Mouse (Mus musculus) hindbrain, embryonic 16.5 days (tissue): ENCODE data around the gene Tnr. TPM values are rescaled to one million over a fixed set of nuclear protein-coding genes. Genes with fewer than 3 reads are reported as not detected.

Experiments
- ATAC-seq: fragments of 200-750 bp; cut with Nextera tagmentation; 2 replicates; pipeline ENCODE4 v1.8.0; 2017; ENCODE audit warnings: moderate TSS enrichment, moderate library complexity
- H3K27ac ChIP-seq: fragments of 300-500 bp; sonication (generic); 2 replicates; pipeline ENCODE4 v1.5.1; 2014; ENCODE audit warnings: low read depth, mild to moderate bottlenecking, control low read depth, low read length, moderate library complexity
- H3K27me3 ChIP-seq: fragments of 300-500 bp; sonication (generic); replicated peaks from 2 replicates; pipeline ENCODE4 v1.6.1; 2014; ENCODE audit warnings: low read length; ENCODE audit not compliant: control insufficient read depth, insufficient read depth
- H3K36me3 ChIP-seq: fragments of 300-500 bp; sonication (generic); 2 replicates; pipeline ENCODE4 v1.6.1; 2014; ENCODE audit warnings: mild to moderate bottlenecking, low read length, moderate library complexity, mixed read lengths; ENCODE audit not compliant: control insufficient read depth, insufficient read depth
- H3K4me1 ChIP-seq: fragments of 300-500 bp; sonication (generic); 2 replicates; pipeline ENCODE4 v1.6.1; 2014; ENCODE audit warnings: low read depth, low read length; ENCODE audit not compliant: control insufficient read depth, insufficient read depth
- H3K4me2 ChIP-seq: fragments of 300-500 bp; sonication (generic); 2 replicates; pipeline ENCODE4 v1.6.1; 2014; ENCODE audit warnings: mild to moderate bottlenecking, low read length, control low read depth, moderate library complexity
- H3K4me3 ChIP-seq: fragments of 300-500 bp; sonication (generic); 2 replicates; pipeline ENCODE4 v1.5.1; 2014; ENCODE audit warnings: mild to moderate bottlenecking, low read length, control low read depth, moderate library complexity
- H3K9ac ChIP-seq: fragments of 300-500 bp; sonication (generic); 2 replicates; pipeline ENCODE4 v1.6.1; 2014; ENCODE audit warnings: low read depth, mild to moderate bottlenecking, control low read depth, low read length, moderate library complexity
- H3K9me3 ChIP-seq: fragments of 300-500 bp; sonication (generic); 2 replicates; pipeline ENCODE4 v1.6.1; 2014; ENCODE audit warnings: mild to moderate bottlenecking, low read length, moderate library complexity; ENCODE audit not compliant: control insufficient read depth
- WGBS: fragments of 180-500 bp; shearing (Covaris S2); extraction: QIAGEN DNeasy Blood & Tissue Kit; methylation state at CpG from one replicate; pipeline ENCODE4 v1.1.7; 2014; 5-methylcytosine and 5-hydroxymethylcytosine counted together
- polyA plus RNA-seq: library from polyadenylated mRNA; unstranded; fragments of >200 nt; fragmentation: Nextera tagmentation; extraction: Ambion mirVana; gene quantifications from 2 replicates; pipeline ENCODE4 v1.2.1, GENCODE M21; 2015

The Tnr gene
- polyA plus RNA-seq, 1 experiment from 2014 or later = 5.6 TPM

DNA sequence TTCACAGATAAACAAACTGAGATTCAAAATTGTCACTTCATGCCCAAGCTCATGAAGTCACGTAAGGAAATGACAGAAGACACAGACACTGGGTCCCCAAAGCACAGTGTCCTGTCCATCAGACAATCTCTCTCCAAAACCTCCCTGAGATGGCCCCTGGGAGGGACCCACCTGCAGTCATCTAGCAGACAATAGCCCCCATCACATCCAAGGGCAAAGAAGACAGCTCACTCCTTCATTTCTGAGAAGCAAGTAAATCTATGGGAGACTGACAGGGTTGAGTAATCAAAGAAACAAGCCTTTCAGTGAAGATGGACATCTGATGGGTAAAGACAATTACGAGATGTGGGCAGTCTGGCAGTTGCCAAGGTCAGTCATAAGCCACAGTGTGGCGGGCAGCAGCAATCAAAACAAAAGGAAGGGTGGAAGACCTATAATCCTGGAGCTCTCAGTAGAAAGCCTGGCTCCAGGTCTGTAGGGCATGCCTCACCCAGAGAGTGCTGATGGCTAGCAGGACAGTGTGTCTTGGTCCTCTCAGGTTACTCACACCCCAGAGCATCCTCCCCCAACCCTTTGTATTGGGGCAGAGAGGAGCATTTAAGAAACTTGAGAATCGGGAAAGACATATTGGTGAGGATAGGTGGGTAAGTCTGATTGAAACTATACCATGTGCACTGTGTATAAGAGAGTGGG, 310.2 kb downstream of the Tnr start:
- 54% methylated on average over 4 of the region's 4 CpGs for WGBS
- no peak overlapping the region for H3K27ac ChIP-seq
- no peak for ATAC-seq

DNA sequence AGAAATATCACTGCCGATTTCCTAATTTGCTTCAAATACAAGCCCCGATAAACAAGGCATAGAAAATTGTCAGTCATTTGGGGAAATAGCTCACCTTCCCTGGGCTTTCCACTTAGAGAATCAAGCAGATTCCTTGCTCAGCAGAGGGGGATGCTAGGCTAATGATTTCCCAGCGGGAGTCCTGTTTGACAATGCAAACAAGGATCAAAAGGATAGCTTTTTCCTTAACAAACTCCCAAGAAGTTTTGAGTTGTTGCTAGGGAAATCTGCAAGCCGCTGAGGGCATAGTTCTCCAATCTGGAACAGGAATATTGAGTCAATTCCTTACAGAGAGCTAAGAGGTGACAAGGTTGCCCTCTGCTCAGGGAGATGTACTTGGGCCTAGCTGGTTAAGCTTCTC, 311.6 kb downstream of the Tnr start:
- no peak for ATAC-seq
- H3K4me2 ChIP-seq = no peak overlapping the region
- H3K36me3 ChIP-seq = no peaks in the 10 kb centered on the region
- H3K4me3 ChIP-seq = no peak overlapping the region
- H3K9ac ChIP-seq = no peak overlapping the region
- no peaks in the 10 kb centered on the region for H3K9me3 ChIP-seq
- 11% methylated on average over 4 of the region's 4 CpGs for WGBS
- H3K4me1 ChIP-seq = no peaks in the 10 kb centered on the region
- H3K27me3 ChIP-seq = no peaks in the 10 kb centered on the region
- no peak overlapping the region for H3K27ac ChIP-seq

More for the DNA sequence above, 310.2 kb downstream of the Tnr start:
- Histone ChIP-seq H3K4me1 (no peaks in the 10 kb centered on the region), H3K27me3 (no peaks in the 10 kb centered on the region), H3K9me3 (no peaks in the 10 kb centered on the region), H3K4me3 (no peak overlapping the region), H3K4me2 (no peak overlapping the region), H3K9ac (no peak overlapping the region), H3K36me3 (no peaks in the 10 kb centered on the region)

DNA sequence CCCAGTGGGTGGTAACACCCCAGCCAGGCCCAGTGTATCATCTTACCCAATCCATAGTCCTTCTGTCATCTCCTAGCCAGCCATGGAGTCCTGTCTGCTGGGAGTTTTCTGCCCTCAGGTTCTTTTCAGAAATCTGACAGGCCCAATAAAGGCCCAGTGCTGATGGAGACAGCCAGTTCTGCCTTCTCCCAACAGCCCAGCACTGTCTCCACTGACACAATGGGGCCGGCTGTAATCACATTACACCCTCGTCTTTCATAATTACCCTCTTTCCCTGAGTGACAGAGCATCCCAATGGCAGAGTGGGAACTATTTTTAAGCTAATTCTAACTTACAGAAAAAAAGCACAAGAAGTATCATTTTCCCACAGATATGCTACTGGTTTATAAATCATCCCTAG, 316.8 kb downstream of the Tnr start:
- Histone ChIP-seq H3K36me3 (no peaks in the 10 kb centered on the region), H3K4me3 (no peak overlapping the region), H3K27ac (no peak overlapping the region), H3K27me3 (no peaks in the 10 kb centered on the region), H3K4me2 (no peak overlapping the region), H3K9me3 (no peaks in the 10 kb centered on the region), H3K9ac (no peak overlapping the region), H3K4me1 (no peaks in the 10 kb centered on the region)
- ATAC-seq = no peak
- WGBS = 32% methylated on average over 2 of the region's 2 CpGs

DNA sequence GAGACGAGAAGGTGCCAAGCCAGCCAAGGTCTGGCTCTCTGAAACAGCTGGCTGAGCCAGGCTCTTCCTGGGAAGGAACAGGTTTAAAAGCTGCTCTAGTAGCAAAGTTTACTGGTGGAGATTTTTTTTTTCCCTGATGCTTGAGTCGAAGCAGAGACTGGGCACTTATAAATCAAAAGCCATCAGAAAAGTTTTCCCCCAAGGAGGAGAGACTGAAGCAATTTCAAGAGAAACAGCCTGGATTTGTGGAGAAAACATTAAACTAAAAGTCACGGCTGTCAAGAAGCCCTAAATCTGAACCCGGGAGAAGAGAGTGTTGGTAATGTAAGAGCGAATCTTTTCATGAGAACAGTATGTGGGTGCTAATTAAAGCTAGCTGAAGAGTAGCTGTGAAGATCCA, 319.3 kb downstream of the Tnr start:
- H3K27ac ChIP-seq = no peak overlapping the region
- H3K9ac ChIP-seq = no peak overlapping the region
- no peak for ATAC-seq

DNA sequence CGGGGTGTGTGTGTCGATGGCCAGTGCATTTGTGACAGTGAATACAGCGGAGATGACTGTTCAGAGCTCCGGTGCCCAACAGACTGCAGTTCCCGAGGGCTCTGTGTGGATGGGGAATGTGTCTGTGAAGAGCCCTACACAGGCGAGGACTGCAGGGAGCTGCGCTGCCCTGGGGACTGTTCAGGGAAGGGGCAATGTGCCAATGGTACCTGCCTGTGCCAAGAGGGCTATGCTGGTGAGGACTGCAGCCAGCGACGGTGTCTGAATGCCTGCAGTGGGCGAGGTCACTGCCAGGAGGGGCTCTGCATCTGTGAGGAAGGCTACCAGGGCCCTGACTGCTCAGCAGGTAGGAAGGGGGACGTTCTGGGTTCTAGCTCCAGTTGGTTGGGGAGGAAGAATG, 328.5 kb downstream of the Tnr start:
- Histone ChIP-seq H3K4me3 (no peak overlapping the region), H3K27ac (no peak overlapping the region), H3K27me3 (no peaks in the 10 kb centered on the region), H3K9ac (no peak overlapping the region), H3K36me3 (no peaks in the 10 kb centered on the region), H3K4me1 (no peaks in the 10 kb centered on the region), H3K4me2 (no peak overlapping the region), H3K9me3 (no peaks in the 10 kb centered on the region)
- WGBS = 80% methylated on average over 11 of the region's 11 CpGs
- ATAC-seq = peak; percentile 64

More for the DNA sequence above, 319.3 kb downstream of the Tnr start:
- Histone ChIP-seq H3K9me3 (no peaks in the 10 kb centered on the region), H3K27me3 (no peaks in the 10 kb centered on the region), H3K36me3 (no peaks in the 10 kb centered on the region), H3K4me1 (no peaks in the 10 kb centered on the region), H3K4me2 (no peak overlapping the region), H3K4me3 (no peak overlapping the region)
- WGBS = 82% methylated on average over 5 of the region's 5 CpGs

DNA sequence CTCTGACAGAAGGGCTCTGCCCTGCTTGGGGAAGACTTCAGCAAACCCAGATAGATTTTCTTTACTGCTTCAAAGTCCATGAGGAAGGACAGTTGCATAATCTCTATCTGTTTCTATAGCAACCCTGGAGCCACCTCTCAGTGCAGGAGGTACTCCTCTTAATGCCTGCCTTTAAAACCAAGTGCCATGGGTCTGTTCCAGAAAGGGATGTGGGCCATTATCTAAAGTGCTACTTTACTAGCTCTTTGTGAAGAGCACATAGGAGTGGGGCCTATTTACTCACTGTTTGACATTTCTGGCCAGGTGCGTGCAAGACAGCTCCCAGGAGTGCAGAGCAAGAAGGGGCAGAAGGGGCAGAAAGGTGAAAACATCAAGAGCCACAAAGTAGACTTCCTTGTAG, 330.7 kb downstream of the Tnr start:
- Histone ChIP-seq H3K4me2 (no peak overlapping the region), H3K36me3 (no peaks in the 10 kb centered on the region), H3K27ac (no peak overlapping the region), H3K27me3 (no peaks in the 10 kb centered on the region), H3K9ac (no peak overlapping the region), H3K9me3 (no peaks in the 10 kb centered on the region), H3K4me1 (no peaks in the 10 kb centered on the region), H3K4me3 (no peak overlapping the region)
- no peak for ATAC-seq
- WGBS = 88% methylated on average over 1 of the region's 1 CpGs

DNA sequence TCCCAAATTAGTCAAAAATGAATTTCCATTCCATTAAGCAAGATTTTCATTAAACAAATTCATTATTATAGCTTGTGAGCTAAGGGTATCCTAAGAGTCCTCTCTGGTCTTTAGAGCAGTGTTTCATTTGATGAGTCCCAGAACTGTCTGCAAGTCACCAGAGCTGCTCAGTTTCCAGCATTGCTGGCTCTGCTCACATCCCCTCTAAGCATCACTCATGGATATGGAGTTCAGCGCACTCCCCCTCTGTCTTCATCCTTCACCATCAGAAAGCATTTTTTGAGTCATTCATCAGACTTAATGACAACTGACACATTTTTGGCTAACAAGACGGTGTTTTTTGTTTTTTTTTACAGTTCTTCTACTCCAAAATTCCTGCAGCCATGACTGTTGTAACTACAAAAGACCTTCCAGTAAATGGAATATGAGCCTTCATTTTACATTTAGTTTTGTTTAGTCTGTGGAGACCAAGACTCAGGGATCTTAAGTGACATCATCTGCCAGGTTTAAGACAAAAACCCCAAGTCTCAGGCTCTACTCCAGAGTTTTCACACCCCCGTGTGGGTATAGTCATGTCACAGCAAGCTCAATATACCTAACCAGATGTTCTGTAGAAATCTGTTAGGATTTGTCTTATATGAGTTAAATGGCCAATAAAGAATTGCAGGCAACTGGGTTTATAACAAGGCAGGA, 338.4 kb downstream of the Tnr start:
- no peaks in the 10 kb centered on the region for H3K9me3 ChIP-seq
- H3K27ac ChIP-seq = no peak overlapping the region
- no peaks in the 10 kb centered on the region for H3K4me1 ChIP-seq
- no peak overlapping the region for H3K4me2 ChIP-seq
- no peak overlapping the region for H3K9ac ChIP-seq
- H3K36me3 ChIP-seq = no peaks in the 10 kb centered on the region
- H3K4me3 ChIP-seq = no peak overlapping the region
- no peak for ATAC-seq
- WGBS = 71% methylated on average over 3 of the region's 3 CpGs
- no peaks in the 10 kb centered on the region for H3K27me3 ChIP-seq

DNA sequence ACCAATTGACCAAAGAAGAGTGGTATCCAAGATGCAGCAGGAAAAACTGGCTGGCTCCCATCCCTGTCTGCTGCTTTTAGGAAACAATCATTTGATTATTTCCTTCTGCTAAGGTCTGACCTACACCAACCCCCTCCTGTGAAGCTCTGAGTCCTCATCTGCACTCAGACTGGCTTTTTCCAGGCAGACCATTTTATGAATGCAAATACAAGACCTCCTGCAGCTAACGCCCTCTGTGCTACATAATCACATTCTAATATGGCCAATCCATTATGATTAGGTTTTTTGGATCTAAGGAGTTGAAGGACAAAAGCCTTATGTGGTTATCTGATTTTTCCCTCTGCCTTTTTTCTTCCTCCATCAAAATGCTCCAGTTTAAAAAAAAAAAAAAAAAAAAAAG, 342.1 kb downstream of the Tnr start:
- Histone ChIP-seq H3K27ac (no peak overlapping the region), H3K4me2 (no peak overlapping the region), H3K4me3 (no peak overlapping the region), H3K9ac (no peak overlapping the region), H3K4me1 (no peaks in the 10 kb centered on the region), H3K36me3 (no peaks in the 10 kb centered on the region), H3K27me3 (no peaks in the 10 kb centered on the region), H3K9me3 (no peaks in the 10 kb centered on the region)
- no peak for ATAC-seq
- whole genome bisulfite sequencing = 27% methylated on average over 1 of the region's 1 CpGs

DNA sequence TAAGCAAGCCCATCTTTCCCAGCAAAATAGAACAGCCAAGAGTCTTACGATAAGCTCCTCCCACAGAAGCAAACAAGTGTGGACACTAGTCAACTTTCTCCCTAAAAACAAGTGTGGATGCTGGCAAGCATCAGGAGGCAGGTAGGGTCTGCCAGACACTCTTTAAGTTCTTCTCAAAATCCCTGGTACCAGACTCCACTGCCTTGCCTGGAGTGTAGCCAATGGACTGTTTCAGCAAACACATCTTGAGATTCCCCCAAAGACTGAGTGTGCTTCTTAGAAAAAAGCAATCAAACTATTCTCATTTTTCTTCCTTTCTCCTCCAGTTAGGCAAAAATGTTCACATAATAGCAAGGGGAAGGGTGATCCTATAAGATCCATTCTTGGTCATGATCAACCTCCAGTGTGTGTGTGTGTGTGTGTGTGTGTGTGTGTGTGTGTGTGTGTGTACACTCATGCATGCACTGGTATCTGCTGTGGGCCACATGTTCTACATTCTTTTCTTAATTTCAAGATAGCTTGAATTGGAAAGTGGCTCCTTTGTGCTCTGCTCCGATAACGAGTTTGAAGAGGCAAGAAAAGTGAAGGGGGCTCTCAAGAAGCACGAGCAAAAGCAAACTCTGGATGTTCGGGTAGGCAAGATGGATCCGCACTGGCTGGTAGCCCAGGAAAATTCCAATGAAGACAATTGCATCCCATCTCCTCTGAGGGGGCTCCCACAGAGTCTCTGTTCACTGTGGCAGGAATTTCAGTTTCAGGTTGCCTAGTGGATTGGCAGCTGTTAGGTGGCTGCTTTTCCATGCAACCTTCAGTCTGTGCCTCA, 346.3 kb downstream of the Tnr start:
- Histone ChIP-seq H3K27me3 (no peaks in the 10 kb centered on the region), H3K4me2 (no peak overlapping the region), H3K36me3 (no peaks in the 10 kb centered on the region), H3K9me3 (no peaks in the 10 kb centered on the region), H3K9ac (no peak overlapping the region), H3K4me1 (no peaks in the 10 kb centered on the region), H3K27ac (no peak overlapping the region), H3K4me3 (no peak overlapping the region)
- ATAC-seq = no peak
- 68% methylated on average over 6 of the region's 6 CpGs for WGBS
